ENCODE assay signal across 27 mouse cellular contexts in genomic region chr12:79959540-79960305, GRCm38 (mm10).
DNase-seq lines count a peak whose midpoint lies in the region; ATAC-seq and TF ChIP-seq lines count a peak whose summit lies in the region.
"Had no signal": no experiment of that assay in that cellular context is flagged by ENCODE, and none has a peak within 500 bp of the region (broad histone marks: within the 10 kb centered on the region; RNA-seq: fewer than 3 reads in every experiment).

No protein-coding gene starts in this region.

- no peak overlapping the region for H3K4me2 ChIP-seq in forebrain, embryonic 11.5 days (ENCODE audit: low read depth, low read length, severe bottlenecking)
- H3K4me2 ChIP-seq in forebrain, embryonic 14.5 days (ENCODE audit: low read length): no peak overlapping the region
- H3K4me2 ChIP-seq: embryonic facial prominence, embryonic 15.5 days; heart, embryonic 11.5 days; limb, embryonic 15.5 days; lung, embryonic 14.5 days; neural tube, embryonic 13.5 days had no signal

- no peak overlapping the region for H3K9ac ChIP-seq in forebrain, embryonic 11.5 days (ENCODE audit: low read length)
- H3K9ac ChIP-seq in forebrain, embryonic 14.5 days (ENCODE audit: low read length): no peak overlapping the region
- H3K9ac ChIP-seq: embryonic facial prominence, embryonic 15.5 days; limb, embryonic 15.5 days; liver, embryonic 14.5 days; lung, embryonic 14.5 days; neural tube, embryonic 13.5 days had no signal

- ATAC-seq in forebrain, embryonic 11.5 days (replicated peaks; ENCODE audit: low FRiP score): no peak
- no peak for ATAC-seq in forebrain, embryonic 14.5 days
- ATAC-seq: hindbrain, postnatal 0 days; midbrain, embryonic 16.5 days had no signal

- H3K4me3 ChIP-seq in forebrain, embryonic 11.5 days (ENCODE audit: low read depth, low read length): no peak overlapping the region
- H3K4me3 ChIP-seq in forebrain, embryonic 14.5 days (ENCODE audit: low read depth, low read length): no peak overlapping the region
- H3K4me3 ChIP-seq in small intestine, adult 2 months (ENCODE audit: low read depth, low read length): no peak overlapping the region
- H3K4me3 ChIP-seq: embryonic facial prominence, embryonic 15.5 days; limb, embryonic 15.5 days; myocyte; neural tube, embryonic 13.5 days had no signal

- no peak overlapping the region for H3K27ac ChIP-seq in forebrain, embryonic 11.5 days (ENCODE audit: low read depth, low read length)
- H3K27ac ChIP-seq in forebrain, embryonic 14.5 days (ENCODE audit: low read depth, low read length): no peak overlapping the region
- peak overlapping the region; percentile 55 for H3K27ac ChIP-seq in small intestine, adult 2 months (ENCODE audit: insufficient read depth, low read depth, low read length)
- H3K27ac ChIP-seq: embryonic facial prominence, embryonic 15.5 days; hindbrain, postnatal 0 days; limb, embryonic 15.5 days; liver, embryonic 14.5 days; neural tube, embryonic 13.5 days had no signal

- no peaks in the 10 kb centered on the region for H3K9me3 ChIP-seq in forebrain, embryonic 11.5 days (ENCODE audit: control insufficient read depth, low read length)
- H3K9me3 ChIP-seq in forebrain, embryonic 14.5 days (replicated peaks; ENCODE audit: control insufficient read depth, low read length): no peaks in the 10 kb centered on the region
- H3K9me3 ChIP-seq: embryonic facial prominence, embryonic 15.5 days; limb, embryonic 15.5 days; neural tube, embryonic 13.5 days had no signal

- no peaks in the 10 kb centered on the region for H3K36me3 ChIP-seq in forebrain, embryonic 11.5 days (ENCODE audit: control insufficient read depth, insufficient read depth, low read length)
- H3K36me3 ChIP-seq in forebrain, embryonic 14.5 days (ENCODE audit: control insufficient read depth, insufficient read depth, low read length): no peaks in the 10 kb centered on the region
- H3K36me3 ChIP-seq in small intestine, adult 2 months (ENCODE audit: control insufficient read depth, insufficient read depth, low read length): no peaks in the 10 kb centered on the region
- H3K36me3 ChIP-seq: embryonic facial prominence, embryonic 15.5 days; limb, embryonic 15.5 days; neural tube, embryonic 13.5 days had no signal

- TF ChIP-seq CTCF in small intestine, adult 2 months (IDR thresholded peaks at IDR 0.05; ENCODE audit: extremely low read depth, insufficient read length, insufficient replicate concordance, low read depth, low read length): no peak

- 88% methylated on average over 14 of the region's 14 CpGs for WGBS in forebrain, embryonic 11.5 days
- WGBS in forebrain, embryonic 14.5 days: 93% methylated on average over 14 of the region's 14 CpGs
- WGBS in small intestine, adult 2 months: 95% methylated on average over 14 of the region's 14 CpGs

- TF ChIP-seq POLR2A in small intestine, adult 2 months (IDR thresholded peaks at IDR 0.05; ENCODE audit: low read depth, low read length): no peak

- DNase-seq in forebrain, embryonic 11.5 days (ENCODE audit: low spot score): peak; percentile 37
- no peak for DNase-seq in forebrain, embryonic 14.5 days (ENCODE audit: low spot score)
- peak; percentile 38 to 45 for DNase-seq in spleen, postnatal 36 days (ENCODE audit: low spot score in 2 of 2)
- no peak for DNase-seq in spleen, postnatal 14 days (ENCODE audit: low spot score in 2 of 2)
- DNase-seq in brain, adult 2 months (ENCODE audit: low read depth, low spot score): peak; percentile 38
- no peak for DNase-seq in layer of hippocampus, adult 11-12 months (ENCODE audit: low spot score)
- DNase-seq in frontal cortex, postnatal 10 days (ENCODE audit: low spot score in 2 of 2): no peak
- DNase-seq: adrenal gland, adult 8-10 months; cerebellum, adult 18-20 months; cerebellum, postnatal 25 days; embryo, embryonic 11 days; kidney, adult 18-20 months; kidney, postnatal 10 days; layer of hippocampus, postnatal 36 days; lung, embryonic 14.5 days; lung, postnatal 36 days; retina, postnatal 1 day; right cerebral cortex, postnatal 25 days had no signal

- no peaks in the 10 kb centered on the region for H3K4me1 ChIP-seq in forebrain, embryonic 11.5 days (replicated peaks; ENCODE audit: control insufficient read depth, insufficient read depth, low read length)
- peaks cover under 1% of the 10 kb centered on the region; the same call in 1 of the 2 replicates for H3K4me1 ChIP-seq in forebrain, embryonic 14.5 days (ENCODE audit: control insufficient read depth, insufficient read depth, low read length)
- H3K4me1 ChIP-seq in small intestine, adult 2 months (ENCODE audit: control insufficient read depth, insufficient read depth, insufficient read length, low read length): no peaks in the 10 kb centered on the region; the same call in 1 of the 2 replicates

- H3K27me3 ChIP-seq in forebrain, embryonic 11.5 days (ENCODE audit: control insufficient read depth, insufficient read depth, low read length): no peaks in the 10 kb centered on the region
- no peaks in the 10 kb centered on the region for H3K27me3 ChIP-seq in forebrain, embryonic 14.5 days (replicated peaks; ENCODE audit: control insufficient read depth, insufficient read depth, low read length)
- no peaks in the 10 kb centered on the region for H3K27me3 ChIP-seq in small intestine, adult 2 months (ENCODE audit: control insufficient read depth, insufficient read depth, low read length)
- H3K27me3 ChIP-seq: embryonic facial prominence, embryonic 15.5 days; limb, embryonic 15.5 days; neural tube, embryonic 13.5 days had no signal

Comparison
In these comparisons a context has a peak if more than half of its experiments do, and no peak if none do; other contexts are left out.
1. DNase-seq: peak in forebrain, embryonic 11.5 days (single experiment), spleen, postnatal 36 days (2 of 2) and brain, adult 2 months (single experiment); none in forebrain, embryonic 14.5 days (single experiment), spleen, postnatal 14 days (0 of 2), layer of hippocampus, adult 11-12 months (single experiment) and frontal cortex, postnatal 10 days (0 of 2).